Mouse (Mus musculus): ENCODE measurements around the gene Gm4981. TPM values are rescaled to one million over a fixed set of nuclear protein-coding genes. Genes with fewer than 3 reads are reported as not detected.

Gene Gm4981
- polyA plus RNA-seq, 2 experiments, result not detected

- Histone ChIP-seq H3K4me1 (replicated peaks; ENCODE audit: control insufficient read depth in 2 of 2, insufficient read depth in 2 of 2, low read length in 1 of 2) (no peaks in the 10 kb centered on the region), H3K27me3 (ENCODE audit: control insufficient read depth, insufficient read depth, low read length) (no peaks in the 10 kb centered on the region), H3K9me3 (ENCODE audit: control insufficient read depth, low read length) (no peaks in the 10 kb centered on the region; the same call in 1 of the 2 replicates), H3K36me3 (replicated peaks; ENCODE audit: control insufficient read depth, insufficient read depth, low read depth) (no peaks in the 10 kb centered on the region), H3K4me3 (ENCODE audit: insufficient read depth in 1 of 2, low read depth in 2 of 2, low read length in 2 of 2) (no peak overlapping the region), H3K4me2 (ENCODE audit: low read depth) (no peak overlapping the region), H3K9ac (replicated peaks) (no peak overlapping the region), H3K27ac (no peak overlapping the region)
- no peak for DNase-seq (ENCODE audit: low read depth in 3 of 3, low spot score in 3 of 3)
- TF ChIP-seq EP300 (IDR thresholded peaks at IDR 0.05; ENCODE audit: low read depth), result no peak
- TF ChIP-seq CTCF (IDR thresholded peaks at IDR 0.05; ENCODE audit: low read depth), result no peak
- no peak for ATAC-seq (ENCODE audit: insufficient read depth)
- 60% methylated on average over 4 of the region's 4 CpGs for WGBS (ENCODE audit: insufficient replicate concordance)
These were observed 29.7 kb downstream of the Gm4981 start for GRCm38 (mm10) chr10:58206639-58207404.

GRCm38 (mm10) chr10:58205986-58206385 lies 30.5 kb downstream of the Gm4981 start:
- H3K9ac ChIP-seq (replicated peaks), result no peak overlapping the region
- WGBS (ENCODE audit: insufficient replicate concordance), result 27% methylated on average over 1 of the region's 1 CpGs
- H3K4me2 ChIP-seq (ENCODE audit: low read depth), result no peak overlapping the region
- ATAC-seq (ENCODE audit: insufficient read depth), result no peak
- H3K27ac ChIP-seq, result no peak overlapping the region
- H3K4me1 ChIP-seq (replicated peaks; ENCODE audit: control insufficient read depth in 2 of 2, insufficient read depth in 2 of 2, low read length in 1 of 2), result no peaks in the 10 kb centered on the region
- H3K9me3 ChIP-seq (ENCODE audit: control insufficient read depth, low read length), result no peaks in the 10 kb centered on the region; the same call in 1 of the 2 replicates
- H3K4me3 ChIP-seq (ENCODE audit: insufficient read depth in 1 of 2, low read depth in 2 of 2, low read length in 2 of 2), result no peak overlapping the region
- H3K27me3 ChIP-seq (ENCODE audit: control insufficient read depth, insufficient read depth, low read length), result no peaks in the 10 kb centered on the region
- DNase-seq (ENCODE audit: low read depth in 3 of 3, low spot score in 3 of 3), result no peak
- no peaks in the 10 kb centered on the region for H3K36me3 ChIP-seq (replicated peaks; ENCODE audit: control insufficient read depth, insufficient read depth, low read depth)
- no peak for TF ChIP-seq EP300 (IDR thresholded peaks at IDR 0.05; ENCODE audit: low read depth)
- no peak for TF ChIP-seq CTCF (IDR thresholded peaks at IDR 0.05; ENCODE audit: low read depth)

Other genes starting within 250 kb of the Gm4981 start
- gene AW822073, start 11.8 kb downstream of the Gm4981 start, polyA plus RNA-seq (2012; rRNA removed), result not detected in 2 replicates
- gene AW822073, start 11.8 kb downstream of the Gm4981 start, polyA plus RNA-seq (2014; fragmentation: Nextera tagmentation; extraction: Ambion mirVana), result not detected in 2 replicates
- gene Duxf3, start 4.0 kb downstream of the Gm4981 start, polyA plus RNA-seq (2012; rRNA removed), result not detected in 2 replicates
- not detected in 2 replicates for gene Duxf3, start 4.0 kb downstream of the Gm4981 start, polyA plus RNA-seq (2014; fragmentation: Nextera tagmentation; extraction: Ambion mirVana)
- 5.8 and 9.4 TPM in 2 replicates for gene Gcc2, start 18.8 kb upstream of the Gm4981 start, polyA plus RNA-seq (2012; rRNA removed)
- 20.1 and 20.6 TPM in 2 replicates for gene Gcc2, start 18.8 kb upstream of the Gm4981 start, polyA plus RNA-seq (2014; fragmentation: Nextera tagmentation; extraction: Ambion mirVana)
- 14.4 and 20.9 TPM in 2 replicates for gene Lims1, start 86.8 kb upstream of the Gm4981 start, polyA plus RNA-seq (2012; rRNA removed)
- 69.0 and 77.5 TPM in 2 replicates for gene Lims1, start 86.8 kb upstream of the Gm4981 start, polyA plus RNA-seq (2014; fragmentation: Nextera tagmentation; extraction: Ambion mirVana)
- gene Ranbp2, start 210.2 kb upstream of the Gm4981 start, polyA plus RNA-seq (2012; rRNA removed), result 6.1 and 11.1 TPM in 2 replicates
- 27.2 and 27.3 TPM in 2 replicates for gene Ranbp2, start 210.2 kb upstream of the Gm4981 start, polyA plus RNA-seq (2014; fragmentation: Nextera tagmentation; extraction: Ambion mirVana)